Mouse (Mus musculus) brain, embryonic 14.5 days (tissue): Measurements from ENCODE around the gene Tmem51. TPM values are rescaled to one million over a fixed set of nuclear protein-coding genes. Genes with fewer than 3 reads are reported as not detected.
"Not testable (repeated sequence)": the region's sequence is repeated elsewhere in the genome, so short reads cannot be mapped to it uniquely, and the experiment has no call there.

Source experiments
- DNase-seq: peaks from one replicate; pipeline ENCODE4 v3.0.0-alpha.2; 2011; ENCODE audit warnings: low read depth
- CTCF ChIP-seq: fragments of 200-500 bp; IDR thresholded peaks from 2 replicates; pipeline ENCODE4 v1.5.1; 2012; ENCODE audit warnings: inconsistent platforms, mild to moderate bottlenecking, moderate library complexity, borderline replicate concordance; ENCODE audit not compliant: insufficient read depth, insufficient read length; ENCODE audit errors: extremely low read depth
- POLR2A ChIP-seq: fragments of 200-500 bp; IDR thresholded peaks from 2 replicates; pipeline ENCODE4 v1.6.1; 2012; ENCODE audit warnings: mild to moderate bottlenecking, inconsistent platforms, borderline replicate concordance; ENCODE audit not compliant: poor library complexity, insufficient read depth, insufficient read length, severe bottlenecking; ENCODE audit errors: extremely low read depth
- polyA plus RNA-seq: library from polyadenylated mRNA; depleted of rRNA; stranded (reverse); fragments of >200 nt; gene quantifications from 2 replicates; pipeline ENCODE4 v1.2.3, GENCODE M21; 2012

Tmem51 gene
- polyA plus RNA-seq, 1 experiment = 6.1 TPM

GRCm38 (mm10) chr4:142017686-142018085 is 66.4 kb downstream of the Tmem51 start:
- no peak for DNase-seq
- TF ChIP-seq POLR2A (no peak), CTCF (no peak)

DNA sequence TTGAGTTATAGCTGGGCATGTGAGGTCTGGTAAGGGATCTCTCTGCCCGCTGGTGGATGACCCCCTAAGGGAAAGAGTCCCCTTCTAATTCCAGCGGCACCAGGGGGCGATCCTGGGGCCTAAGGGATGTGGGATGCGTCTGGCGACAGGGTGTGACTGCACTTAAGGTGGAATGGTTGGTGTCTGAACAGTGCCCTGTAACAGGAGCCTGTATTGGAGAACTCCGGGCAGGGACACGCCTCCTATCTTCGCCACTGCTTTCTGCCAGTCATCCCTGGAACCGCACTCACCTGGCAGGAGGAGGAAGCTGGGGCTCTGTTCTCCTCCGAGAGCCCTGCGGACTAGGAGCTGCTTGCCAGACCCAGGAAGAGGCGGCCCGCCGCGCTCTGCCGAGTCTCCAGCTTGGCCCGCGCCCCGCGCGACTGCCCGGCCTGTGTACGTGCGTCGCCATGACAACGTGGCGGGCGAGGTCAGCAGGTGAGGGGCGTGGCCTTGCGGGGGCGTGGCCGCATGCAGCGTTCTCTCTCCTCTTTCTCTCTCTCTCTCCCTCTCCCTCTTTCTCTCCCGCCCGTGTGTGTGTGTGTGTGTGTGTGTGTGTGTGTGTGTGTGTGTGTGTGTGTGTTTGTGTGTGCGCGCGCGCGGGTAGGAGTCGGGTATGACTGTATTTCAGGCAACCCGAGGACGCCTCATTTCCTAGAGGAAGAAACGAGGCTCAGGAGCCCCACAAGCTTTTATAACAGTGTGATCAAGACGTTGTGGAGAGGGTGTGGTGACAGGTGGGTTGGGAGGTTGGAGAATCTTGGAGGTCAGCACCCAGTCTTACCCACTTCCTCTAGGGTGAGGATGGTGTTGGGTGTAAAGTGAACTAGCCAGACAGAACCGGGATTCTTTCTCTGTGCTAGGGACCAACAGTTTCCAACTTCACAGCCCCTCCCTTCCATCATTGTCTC is 69.2 kb downstream of the Tmem51 start, which contains the start of gene Fhad1:
TSS of gene Fhad1 (minus strand) at position 424 of the 950 bp plus-strand sequence.
- TF ChIP-seq CTCF (peak; percentile 8; the same call in 1 of the 2 replicates), POLR2A (no peak)
- peak; percentile 89 for DNase-seq

- TF ChIP-seq POLR2A (no peak), CTCF (no peak)
- no peak for DNase-seq
Observed at GRCm38 (mm10) chr4:142011236-142011635, 72.9 kb downstream of the Tmem51 start.

- TF ChIP-seq POLR2A = no peak
- no peak for TF ChIP-seq CTCF
- DNase-seq = no peak
Observed at GRCm38 (mm10) chr4:142010441-142010840, 73.7 kb downstream of the Tmem51 start.

DNA sequence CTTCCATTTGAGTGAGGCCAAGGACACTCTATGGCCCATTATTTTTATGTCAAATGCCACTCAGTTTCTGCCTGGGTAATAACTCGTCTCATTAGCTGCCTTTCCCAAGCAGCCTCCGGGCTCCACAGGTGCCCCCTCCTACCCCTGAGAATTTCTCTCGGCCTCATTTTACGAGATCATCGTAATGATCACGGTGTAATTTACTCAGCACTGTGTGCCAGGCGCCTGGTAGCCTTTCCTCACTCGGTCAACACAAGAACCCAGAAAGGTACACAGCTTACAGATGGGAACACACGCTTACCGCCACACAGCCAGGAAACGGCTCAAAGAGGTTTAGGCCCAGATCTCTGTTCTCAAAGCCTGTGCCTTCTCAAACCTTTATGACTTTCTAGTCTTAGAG is 75.9 kb downstream of the Tmem51 start:
- TF ChIP-seq POLR2A (no peak), CTCF (no peak)

DNA sequence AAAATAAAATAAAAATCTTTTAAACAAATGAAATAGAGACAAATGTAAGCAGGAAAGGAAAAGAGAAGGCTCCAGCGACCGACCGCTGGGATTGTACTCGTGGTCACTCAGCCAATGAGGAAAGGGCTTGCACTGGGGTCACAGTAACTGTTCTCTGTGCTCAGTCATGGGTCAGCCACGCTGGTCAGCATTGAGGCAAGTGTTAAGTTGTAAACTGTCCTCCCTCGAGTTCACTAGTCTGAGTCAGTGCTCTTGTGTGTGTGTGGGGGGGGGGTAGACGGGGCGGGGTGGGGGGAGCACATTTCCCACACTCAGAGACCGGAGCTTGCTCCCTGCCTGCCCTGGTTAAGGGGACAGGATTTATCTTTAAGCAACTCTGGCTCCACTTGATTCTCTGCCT is 83.5 kb downstream of the Tmem51 start:
- TF ChIP-seq CTCF = no peak
- no peak for TF ChIP-seq POLR2A
- DNase-seq = no peak

More for the DNA sequence above, 75.9 kb downstream of the Tmem51 start:
- no peak for DNase-seq

DNA sequence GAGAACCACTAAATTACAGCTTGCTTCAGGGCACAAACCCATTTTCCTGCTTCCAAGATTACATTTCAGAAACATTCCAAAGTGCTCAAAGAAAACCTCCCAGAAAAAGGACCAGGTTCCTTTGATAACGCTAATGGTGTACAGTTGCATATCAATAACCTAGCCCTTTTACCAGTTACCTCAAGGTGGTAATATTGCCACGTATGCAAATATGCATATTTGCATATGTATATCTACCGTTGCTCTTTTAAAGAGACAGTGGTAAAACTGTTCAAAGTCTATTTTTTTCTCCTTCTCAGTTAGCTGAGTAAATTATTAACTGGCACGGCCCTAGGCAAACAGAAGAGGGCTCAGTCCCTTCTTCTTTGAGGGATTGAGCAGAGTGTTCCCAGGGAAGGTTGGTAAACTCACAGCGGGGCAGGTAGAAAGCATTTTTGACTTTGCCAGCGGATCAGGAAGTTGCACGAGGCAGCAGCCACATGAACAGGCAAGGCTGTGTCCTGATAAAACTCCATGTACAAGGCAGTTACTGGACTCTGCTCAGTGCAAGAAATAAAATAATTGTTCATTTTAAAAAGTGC is 84.5 kb downstream of the Tmem51 start:
- TF ChIP-seq POLR2A = no peak
- TF ChIP-seq CTCF = no peak
- DNase-seq = no peak

DNA sequence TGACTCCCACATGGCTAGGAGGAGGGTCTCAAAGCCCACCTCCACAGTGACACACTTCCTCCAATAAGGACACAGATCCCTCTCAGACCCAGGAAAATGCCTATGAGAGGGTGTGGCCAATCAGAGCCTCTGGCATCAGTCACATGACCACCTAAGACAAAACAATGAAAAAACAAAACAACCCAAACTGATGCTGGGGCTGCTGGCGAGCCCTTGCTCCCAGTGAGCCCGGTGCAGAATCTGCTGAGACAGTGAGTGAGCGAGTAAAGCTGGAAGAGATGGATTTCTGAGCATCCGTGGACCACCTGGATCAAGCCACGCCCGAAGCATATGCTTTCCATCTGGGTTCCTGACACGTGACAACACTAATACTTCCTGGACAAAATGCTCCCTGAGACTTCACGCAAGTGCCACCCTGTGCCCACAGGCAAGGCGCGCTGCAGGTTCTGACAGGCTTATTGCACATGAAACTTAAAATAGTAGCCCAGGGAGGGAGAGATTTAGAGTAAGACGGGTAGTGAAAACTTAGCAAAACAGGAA is 85.8 kb downstream of the Tmem51 start:
- no peak for TF ChIP-seq POLR2A
- TF ChIP-seq CTCF = no peak
- DNase-seq = peak; percentile 87

DNA sequence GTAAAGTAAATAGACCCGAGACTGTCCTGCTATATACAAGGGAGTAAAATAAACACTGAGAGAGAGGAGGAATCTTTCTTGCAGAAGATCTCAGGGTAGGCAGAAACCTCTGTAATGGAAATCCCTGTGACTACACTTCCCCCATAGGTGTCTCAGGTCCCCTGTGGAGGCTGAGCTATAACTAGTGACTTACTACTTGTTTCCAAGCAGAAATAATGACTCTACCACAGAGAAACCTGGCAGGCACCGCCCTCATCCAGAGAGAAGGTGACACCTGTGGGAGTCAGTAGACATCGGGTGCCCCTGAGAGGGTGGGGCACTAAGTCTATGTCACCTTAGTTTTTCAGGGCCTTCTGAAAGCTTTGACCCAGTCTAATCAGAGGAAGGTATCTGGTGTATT is 87.2 kb downstream of the Tmem51 start:
- TF ChIP-seq POLR2A = no peak
- no peak for TF ChIP-seq CTCF
- DNase-seq = no peak

DNA sequence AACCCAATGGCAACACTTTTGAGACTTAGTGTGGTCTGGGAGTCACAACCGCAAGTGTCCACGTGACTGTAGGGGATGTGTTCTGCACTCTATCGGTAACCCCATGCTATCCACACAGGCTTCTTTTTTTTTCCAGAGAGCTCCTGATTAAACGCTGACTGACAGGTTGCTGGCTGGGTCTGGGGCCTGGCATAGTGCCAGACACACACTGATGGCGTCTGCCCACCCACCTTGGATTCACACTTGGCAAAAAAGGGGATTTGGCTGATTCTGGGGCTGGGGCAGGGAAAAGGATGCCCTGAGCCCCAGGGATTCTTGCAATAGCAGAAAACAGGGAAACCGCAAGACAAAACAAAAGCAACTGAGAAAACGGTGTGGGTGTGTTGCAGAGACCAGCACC is 88.0 kb downstream of the Tmem51 start:
- peak; percentile 77 for DNase-seq
- TF ChIP-seq CTCF (no peak), POLR2A (no peak)

GRCm38 (mm10) chr4:141994062-141994471 is 90.0 kb downstream of the Tmem51 start:
- not testable (repeated sequence) for DNase-seq
